Mouse (Mus musculus): ENCODE measurements at regions not wholly inside any gene's neighbourhood (a gene's known extent, or its start where the extent isn't known, plus 50 kb on each side); places are given as distances from the start of the nearest gene placed in this dataset.

DNA sequence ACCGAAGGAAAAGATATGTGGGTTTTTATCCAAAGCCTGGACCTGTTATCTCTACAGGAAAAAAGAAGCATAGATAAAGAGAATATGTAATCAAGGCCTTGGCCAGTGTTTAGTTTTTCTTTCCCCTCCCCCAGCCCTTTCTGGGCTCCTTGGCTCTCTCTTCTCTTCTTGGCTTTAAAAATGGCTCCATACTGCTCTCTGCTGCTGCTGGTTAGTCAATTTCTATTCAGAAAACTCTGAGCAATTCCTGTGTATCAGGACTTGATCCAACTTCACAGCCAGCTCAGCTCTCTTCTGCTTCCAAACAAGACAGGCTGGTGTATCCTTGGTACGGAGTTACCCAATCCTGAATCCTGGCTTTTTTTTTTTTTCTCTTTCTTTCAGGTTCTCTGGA lies 689.4 kb upstream of the Ptbp2 start:
- Histone ChIP-seq H3K9me3 (no peaks in the 10 kb centered on the region), H3K36me3 (no peaks in the 10 kb centered on the region), H3K27me3 (no peaks in the 10 kb centered on the region), H3K4me1 (0 out of 2 replicates have a peak, but pooled peaks cover 3% of the 10 kb centered on the region), H3K9ac (no peak overlapping the region), H3K4me2 (no peak overlapping the region), H3K27ac (no peak overlapping the region), H3K4me3 (no peak overlapping the region)
- WGBS: 54% methylated on average over 2 of the region's 2 CpGs
- no peak for ATAC-seq (ENCODE audit: insufficient number of reproducible peaks, insufficient read depth, low FRiP score, low TSS enrichment, low read depth)

- H3K27ac ChIP-seq: no peak overlapping the region
- no peak overlapping the region for H3K4me3 ChIP-seq
- no peak overlapping the region for H3K9ac ChIP-seq
- H3K27me3 ChIP-seq: no peaks in the 10 kb centered on the region
- ATAC-seq (ENCODE audit: insufficient number of reproducible peaks, insufficient read depth, low FRiP score, low TSS enrichment, low read depth): no peak
- no peak overlapping the region for H3K4me2 ChIP-seq
- H3K36me3 ChIP-seq: no peaks in the 10 kb centered on the region
- no peaks in the 10 kb centered on the region for H3K9me3 ChIP-seq
- 0 out of 2 replicates have a peak, but pooled peaks cover 3% of the 10 kb centered on the region for H3K4me1 ChIP-seq
- WGBS: 52% methylated on average over 13 of the region's 13 CpGs
Observed at GRCm38 (mm10) chr3:120472687-120473644, 688.7 kb upstream of the Ptbp2 start.

DNA sequence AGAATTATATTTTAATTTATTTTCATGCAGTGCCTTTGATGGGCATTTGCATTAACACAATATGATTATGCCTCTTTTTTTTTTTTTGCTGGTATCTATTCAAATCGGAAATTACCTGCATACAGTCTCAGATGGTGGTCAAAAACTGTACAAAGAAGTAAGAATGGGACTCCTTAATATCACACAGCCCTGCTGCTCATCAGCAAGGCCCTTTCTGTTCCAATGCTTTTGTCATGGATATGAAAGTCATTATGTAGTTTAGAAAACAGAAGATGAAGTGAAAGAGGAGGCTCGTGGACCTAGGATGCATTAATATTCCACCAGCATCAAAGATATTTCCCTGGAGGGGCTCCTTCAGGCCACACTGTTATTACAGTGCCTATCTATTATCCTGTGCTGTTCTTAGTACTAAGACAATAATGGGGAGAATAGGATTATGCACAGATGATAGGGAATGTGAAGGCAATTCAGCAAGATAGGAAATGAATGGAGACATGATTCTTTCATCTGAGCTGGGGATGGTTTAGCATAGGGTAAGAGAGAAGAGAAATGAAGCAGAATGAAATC lies 687.7 kb upstream of the Ptbp2 start:
- H3K27ac ChIP-seq: no peak overlapping the region

GRCm38 (mm10) chr3:120468887-120469286 lies 684.6 kb upstream of the Ptbp2 start:
- Histone ChIP-seq H3K9ac (no peak overlapping the region), H3K27ac (no peak overlapping the region), H3K4me3 (no peak overlapping the region), H3K27me3 (no peaks in the 10 kb centered on the region), H3K4me2 (no peak overlapping the region), H3K9me3 (no peaks in the 10 kb centered on the region), H3K4me1 (0 out of 2 replicates have a peak, but pooled peaks cover 3% of the 10 kb centered on the region), H3K36me3 (no peaks in the 10 kb centered on the region)
- no peak for ATAC-seq (ENCODE audit: insufficient number of reproducible peaks, insufficient read depth, low FRiP score, low TSS enrichment, low read depth)
- 63% methylated on average over 2 of the region's 2 CpGs for WGBS

More for the DNA sequence above, 687.7 kb upstream of the Ptbp2 start:
- Histone ChIP-seq H3K9ac (no peak overlapping the region), H3K27me3 (no peaks in the 10 kb centered on the region), H3K9me3 (no peaks in the 10 kb centered on the region), H3K4me3 (no peak overlapping the region), H3K4me1 (0 out of 2 replicates have a peak, but pooled peaks cover 3% of the 10 kb centered on the region), H3K36me3 (no peaks in the 10 kb centered on the region), H3K4me2 (no peak overlapping the region)
- 52% methylated on average over 2 of the region's 2 CpGs for WGBS
- ATAC-seq (ENCODE audit: insufficient number of reproducible peaks, insufficient read depth, low FRiP score, low TSS enrichment, low read depth): no peak

- ATAC-seq (ENCODE audit: insufficient number of reproducible peaks, insufficient read depth, low FRiP score, low TSS enrichment, low read depth): no peak
Observed at GRCm38 (mm10) chr3:120460717-120461116, 676.5 kb upstream of the Ptbp2 start.

GRCm38 (mm10) chr3:120457912-120458311 lies 673.6 kb upstream of the Ptbp2 start:
- H3K27ac ChIP-seq: no peak overlapping the region
- H3K27me3 ChIP-seq: no peaks in the 10 kb centered on the region
- H3K4me1 ChIP-seq: no peaks in the 10 kb centered on the region
- H3K4me3 ChIP-seq: no peak overlapping the region
- no peak overlapping the region for H3K4me2 ChIP-seq
- no peak for ATAC-seq (ENCODE audit: insufficient number of reproducible peaks, insufficient read depth, low FRiP score, low TSS enrichment, low read depth)
- H3K36me3 ChIP-seq: no peaks in the 10 kb centered on the region
- H3K9ac ChIP-seq: no peak overlapping the region
- no peaks in the 10 kb centered on the region for H3K9me3 ChIP-seq
- WGBS: 90% methylated on average over 7 of the region's 7 CpGs

More at GRCm38 (mm10) chr3:120460717-120461116, 676.5 kb upstream of the Ptbp2 start:
- no peak overlapping the region for H3K4me2 ChIP-seq
- H3K36me3 ChIP-seq: no peaks in the 10 kb centered on the region
- no peaks in the 10 kb centered on the region for H3K4me1 ChIP-seq
- no peaks in the 10 kb centered on the region for H3K9me3 ChIP-seq
- H3K9ac ChIP-seq: no peak overlapping the region
- H3K27ac ChIP-seq: no peak overlapping the region
- no peak overlapping the region for H3K4me3 ChIP-seq
- H3K27me3 ChIP-seq: no peaks in the 10 kb centered on the region

DNA sequence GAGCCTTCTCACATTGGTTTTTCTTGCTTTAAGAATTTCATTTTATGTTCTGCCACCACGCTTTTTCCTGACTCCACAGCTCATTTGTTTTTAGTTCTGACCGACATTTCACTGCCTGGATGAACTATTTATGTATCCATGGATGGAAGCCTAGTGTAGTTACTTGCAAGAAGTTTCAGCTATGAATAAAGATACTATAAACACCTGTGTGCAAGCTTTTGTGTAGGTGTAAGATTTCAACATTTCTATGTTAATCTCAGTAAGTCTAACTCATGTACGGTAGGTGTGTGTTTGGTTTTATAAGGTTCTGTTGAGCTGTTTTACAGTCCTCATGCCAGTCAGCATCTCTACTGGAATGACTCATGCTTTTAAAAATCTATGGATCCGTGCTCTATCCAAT lies 656.9 kb upstream of the Ptbp2 start:
- Histone ChIP-seq H3K4me3 (no peak overlapping the region), H3K27ac (no peak overlapping the region), H3K27me3 (no peaks in the 10 kb centered on the region), H3K36me3 (no peaks in the 10 kb centered on the region), H3K4me1 (no peaks in the 10 kb centered on the region), H3K9ac (no peak overlapping the region), H3K4me2 (no peak overlapping the region), H3K9me3 (no peaks in the 10 kb centered on the region)
- no peak for ATAC-seq (ENCODE audit: insufficient number of reproducible peaks, insufficient read depth, low FRiP score, low TSS enrichment, low read depth)
- 81% methylated on average over 4 of the region's 4 CpGs for WGBS

GRCm38 (mm10) chr3:120430285-120430684 lies 646.0 kb upstream of the Ptbp2 start:
- 67% methylated on average over 2 of the region's 2 CpGs for WGBS
- Histone ChIP-seq H3K27me3 (no peaks in the 10 kb centered on the region), H3K9ac (no peak overlapping the region)

GRCm38 (mm10) chr3:120416634-120417033 lies 632.4 kb upstream of the Ptbp2 start:
- no peaks in the 10 kb centered on the region for H3K36me3 ChIP-seq
- no peak overlapping the region for H3K27ac ChIP-seq
- no peak overlapping the region for H3K4me3 ChIP-seq
- H3K4me1 ChIP-seq: no peaks in the 10 kb centered on the region
- WGBS: 57% methylated on average over 3 of the region's 3 CpGs
- H3K27me3 ChIP-seq: no peaks in the 10 kb centered on the region
- H3K9ac ChIP-seq: no peak overlapping the region
- no peak overlapping the region for H3K4me2 ChIP-seq
- no peak for ATAC-seq (ENCODE audit: insufficient number of reproducible peaks, insufficient read depth, low FRiP score, low TSS enrichment, low read depth)
- no peaks in the 10 kb centered on the region for H3K9me3 ChIP-seq

More at GRCm38 (mm10) chr3:120430285-120430684, 646.0 kb upstream of the Ptbp2 start:
- Histone ChIP-seq H3K36me3 (no peaks in the 10 kb centered on the region), H3K27ac (no peak overlapping the region), H3K4me3 (no peak overlapping the region), H3K4me2 (no peak overlapping the region), H3K4me1 (no peaks in the 10 kb centered on the region), H3K9me3 (no peaks in the 10 kb centered on the region)
- no peak for ATAC-seq (ENCODE audit: insufficient number of reproducible peaks, insufficient read depth, low FRiP score, low TSS enrichment, low read depth)

DNA sequence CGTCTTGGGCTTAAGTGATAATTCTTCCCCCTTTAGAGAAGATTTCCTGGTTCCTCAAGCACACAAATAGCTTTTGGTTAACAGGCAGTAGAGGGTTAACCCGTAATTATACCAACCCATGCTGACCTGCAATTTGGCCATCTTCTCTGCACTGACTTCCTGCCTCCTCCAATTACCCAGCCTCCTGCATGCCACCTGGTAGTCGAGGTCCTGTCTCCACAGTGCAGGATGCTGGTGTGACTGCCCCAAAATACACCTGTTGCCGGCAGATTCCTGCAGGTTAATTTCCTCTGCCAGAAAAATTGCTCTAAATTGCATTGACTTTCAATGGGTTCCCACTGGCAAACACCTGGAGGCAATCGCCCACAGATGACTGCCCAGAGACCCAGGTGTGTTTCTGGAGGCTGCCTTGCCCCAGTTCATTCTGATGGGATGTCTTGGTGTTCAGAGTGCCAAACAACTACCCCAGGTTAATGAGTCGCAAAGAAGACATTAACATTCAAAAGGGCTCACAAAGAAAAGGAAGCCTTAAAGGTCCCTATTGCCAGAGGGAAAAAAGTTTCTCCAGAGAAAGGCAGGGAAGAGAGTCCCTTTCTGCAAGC lies 591.5 kb upstream of the Ptbp2 start:
- Histone ChIP-seq H3K9ac (no peak overlapping the region), H3K36me3 (no peaks in the 10 kb centered on the region), H3K27ac (no peak overlapping the region), H3K4me3 (no peak overlapping the region), H3K4me1 (no peaks in the 10 kb centered on the region), H3K27me3 (no peaks in the 10 kb centered on the region), H3K9me3 (no peaks in the 10 kb centered on the region), H3K4me2 (no peak overlapping the region)
- 19% methylated on average over 6 of the region's 6 CpGs for WGBS
- no peak for ATAC-seq (ENCODE audit: insufficient number of reproducible peaks, insufficient read depth, low FRiP score, low TSS enrichment, low read depth)

- H3K9ac ChIP-seq: no peak overlapping the region
- H3K4me3 ChIP-seq: no peak overlapping the region
- H3K4me1 ChIP-seq: no peaks in the 10 kb centered on the region
- no peak overlapping the region for H3K27ac ChIP-seq
- H3K4me2 ChIP-seq: no peak overlapping the region
- no peaks in the 10 kb centered on the region for H3K36me3 ChIP-seq
- no peak for ATAC-seq (ENCODE audit: insufficient number of reproducible peaks, insufficient read depth, low FRiP score, low TSS enrichment, low read depth)
- H3K27me3 ChIP-seq: no peaks in the 10 kb centered on the region
- WGBS: 71% methylated on average over 4 of the region's 4 CpGs
- H3K9me3 ChIP-seq: no peaks in the 10 kb centered on the region
Observed at GRCm38 (mm10) chr3:120342747-120343377, 558.6 kb upstream of the Ptbp2 start.
